Mouse (Mus musculus) hindbrain, embryonic 13.5 days (tissue): ENCODE data around the gene Adcy1. TPM values are rescaled to one million over a fixed set of nuclear protein-coding genes. Genes with fewer than 3 reads are reported as not detected.
A peak's percentile ranks its signal among the peaks of the same experiment; 100 is the strongest.

Experiments used
- ATAC-seq: fragments of 200-750 bp; cut with Nextera tagmentation; 2 replicates; pipeline ENCODE4 v1.8.0; 2017; ENCODE audit warnings: moderate TSS enrichment; ENCODE audit not compliant: low FRiP score
- H3K27ac ChIP-seq: fragments of 300-500 bp; sonication (generic); 2 replicates; pipeline ENCODE4 v1.5.1; 2015; ENCODE audit warnings: inconsistent platforms, mild to moderate bottlenecking, moderate library complexity
- H3K27me3 ChIP-seq: fragments of 300-500 bp; sonication (generic); 2 replicates; pipeline ENCODE4 v1.6.1; 2015; ENCODE audit warnings: mild to moderate bottlenecking, inconsistent platforms
- H3K36me3 ChIP-seq: fragments of 300-500 bp; sonication (generic); 2 replicates; pipeline ENCODE4 v1.6.1; 2015; ENCODE audit warnings: mild to moderate bottlenecking, inconsistent platforms
- H3K4me1 ChIP-seq: fragments of 300-500 bp; sonication (generic); replicated peaks from 2 replicates; pipeline ENCODE4 v1.6.1; 2015; ENCODE audit warnings: inconsistent platforms
- H3K4me2 ChIP-seq: fragments of 300-500 bp; sonication (generic); 2 replicates; pipeline ENCODE4 v1.6.1; 2015; ENCODE audit warnings: inconsistent platforms, mild to moderate bottlenecking, moderate library complexity
- H3K4me3 ChIP-seq: fragments of 300-500 bp; sonication (generic); 2 replicates; pipeline ENCODE4 v1.5.1; 2015; ENCODE audit warnings: mild to moderate bottlenecking, inconsistent platforms
- H3K9ac ChIP-seq: fragments of 300-500 bp; sonication (generic); 2 replicates; pipeline ENCODE4 v1.6.1; 2015; ENCODE audit warnings: mild to moderate bottlenecking, inconsistent platforms
- H3K9me3 ChIP-seq: fragments of 300-500 bp; sonication (generic); 2 replicates; pipeline ENCODE4 v1.6.1; 2016; ENCODE audit warnings: inconsistent platforms
- WGBS: fragments of 180-500 bp; shearing (Covaris S2); methylation state at CpG from one replicate; pipeline ENCODE4 v1.1.7; 2015; 5-methylcytosine and 5-hydroxymethylcytosine counted together
- polyA plus RNA-seq: library from polyadenylated mRNA; unstranded; fragments of >200 nt; fragmentation: Nextera tagmentation; extraction: Ambion mirVana; gene quantifications from 2 replicates; pipeline ENCODE4 v1.2.1, GENCODE M21; 2015

The Adcy1 gene
- 4.5 and 5.1 TPM in 2 replicates for polyA plus RNA-seq

- under 1% methylated on average over 43 of the region's 69 CpGs for WGBS
- Histone ChIP-seq H3K36me3 (no peaks in the 10 kb centered on the region), H3K4me1 (peaks cover 39% of the 10 kb centered on the region), H3K4me3 (peak within 1 kb of the TSS; percentile 71), H3K27ac (peak within 1 kb of the TSS; percentile 55; the same call in 1 of the 2 replicates), H3K4me2 (peak within 1 kb of the TSS; percentile 91), H3K9ac (peak within 1 kb of the TSS; percentile 78), H3K9me3 (no peaks in the 10 kb centered on the region), H3K27me3 (peaks cover 71% of the 10 kb centered on the region)
- ATAC-seq, result peak; percentile 53
Measured at GRCm38 (mm10) chr11:7063001-7063584, at the start of gene Adcy1. Adcy1 (plus strand) TSS chr11:7063489.

GRCm38 (mm10) chr11:7016907-7017306, 46.4 kb upstream of the Adcy1 start:
- no peak for ATAC-seq
- no peaks in the 10 kb centered on the region for H3K36me3 ChIP-seq
- WGBS, result 90% methylated on average over 12 of the region's 12 CpGs

DNA sequence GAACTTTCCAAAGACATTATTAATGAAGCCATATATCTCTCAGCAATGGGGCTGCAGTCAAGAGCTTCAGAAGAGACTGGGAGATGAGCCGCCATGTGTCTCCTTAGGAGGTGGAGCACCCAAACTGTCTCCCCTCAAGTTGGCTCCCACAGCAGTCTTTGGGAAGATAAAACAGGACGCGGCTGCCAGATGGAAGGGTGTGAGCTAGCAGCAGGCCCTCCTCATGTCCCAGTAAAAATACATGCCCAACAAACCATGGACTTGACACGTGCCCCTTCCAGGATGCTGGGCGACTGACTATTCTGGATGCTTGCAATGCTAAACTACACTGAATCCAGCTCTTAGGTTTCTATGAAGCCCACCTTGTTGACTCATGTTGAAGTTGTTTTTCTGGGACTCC, 45.2 kb upstream of the Adcy1 start:
- Histone ChIP-seq H3K27me3 (no peaks in the 10 kb centered on the region), H3K27ac (no peak overlapping the region), H3K4me2 (no peak overlapping the region), H3K36me3 (no peaks in the 10 kb centered on the region), H3K4me1 (no peaks in the 10 kb centered on the region), H3K9me3 (no peaks in the 10 kb centered on the region), H3K9ac (no peak overlapping the region), H3K4me3 (no peak overlapping the region)
- no peak for ATAC-seq
- WGBS, result 91% methylated on average over 5 of the region's 5 CpGs

More at GRCm38 (mm10) chr11:7016907-7017306, 46.4 kb upstream of the Adcy1 start:
- no peaks in the 10 kb centered on the region for H3K27me3 ChIP-seq
- H3K27ac ChIP-seq, result no peak overlapping the region
- no peaks in the 10 kb centered on the region for H3K9me3 ChIP-seq
- H3K9ac ChIP-seq, result no peak overlapping the region
- H3K4me2 ChIP-seq, result no peak overlapping the region
- H3K4me3 ChIP-seq, result no peak overlapping the region
- no peaks in the 10 kb centered on the region for H3K4me1 ChIP-seq

- no peaks in the 10 kb centered on the region for H3K27me3 ChIP-seq
- no peak overlapping the region for H3K9ac ChIP-seq
- 89% methylated on average over 7 of the region's 7 CpGs for WGBS
- no peaks in the 10 kb centered on the region for H3K4me1 ChIP-seq
- H3K4me2 ChIP-seq, result no peak overlapping the region
- no peak overlapping the region for H3K27ac ChIP-seq
- H3K9me3 ChIP-seq, result no peaks in the 10 kb centered on the region
- no peak for ATAC-seq
- no peak overlapping the region for H3K4me3 ChIP-seq
- H3K36me3 ChIP-seq, result no peaks in the 10 kb centered on the region
Measured at GRCm38 (mm10) chr11:7019006-7019525, 44.2 kb upstream of the Adcy1 start.

DNA sequence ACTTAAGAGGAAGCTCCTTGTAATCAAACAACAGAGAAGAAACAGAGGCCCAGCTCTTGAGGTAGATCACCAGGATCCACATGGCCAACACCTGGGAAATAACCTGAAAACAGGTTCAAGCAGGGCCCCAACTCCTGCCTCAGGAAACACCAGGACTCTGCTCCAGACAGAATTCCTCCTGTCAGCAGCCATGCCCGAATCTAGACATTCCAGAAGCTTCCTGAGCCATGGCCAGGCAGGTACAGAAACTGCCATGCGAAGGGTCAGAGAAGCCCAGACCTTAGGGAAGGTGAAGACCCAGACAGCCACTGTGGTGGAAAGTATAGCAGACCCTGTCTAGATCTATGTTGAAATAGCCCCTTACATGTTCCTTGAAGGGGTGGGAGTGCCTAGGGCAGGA, 30.2 kb upstream of the Adcy1 start:
- 78% methylated on average over 2 of the region's 2 CpGs for whole genome bisulfite sequencing
- Histone ChIP-seq H3K27me3 (no peaks in the 10 kb centered on the region), H3K4me3 (no peak overlapping the region), H3K9ac (no peak overlapping the region), H3K36me3 (no peaks in the 10 kb centered on the region), H3K9me3 (no peaks in the 10 kb centered on the region), H3K4me1 (no peaks in the 10 kb centered on the region), H3K4me2 (no peak overlapping the region), H3K27ac (no peak overlapping the region)
- ATAC-seq, result no peak

GRCm38 (mm10) chr11:7039722-7040121, 23.6 kb upstream of the Adcy1 start:
- Histone ChIP-seq H3K36me3 (no peaks in the 10 kb centered on the region), H3K4me1 (no peaks in the 10 kb centered on the region; the same call in 1 of the 2 replicates), H3K4me2 (no peak overlapping the region), H3K27ac (no peak overlapping the region), H3K9me3 (no peaks in the 10 kb centered on the region), H3K4me3 (no peak overlapping the region), H3K27me3 (no peaks in the 10 kb centered on the region), H3K9ac (no peak overlapping the region)
- WGBS, result 50% methylated on average over 7 of the region's 7 CpGs
- ATAC-seq, result no peak

DNA sequence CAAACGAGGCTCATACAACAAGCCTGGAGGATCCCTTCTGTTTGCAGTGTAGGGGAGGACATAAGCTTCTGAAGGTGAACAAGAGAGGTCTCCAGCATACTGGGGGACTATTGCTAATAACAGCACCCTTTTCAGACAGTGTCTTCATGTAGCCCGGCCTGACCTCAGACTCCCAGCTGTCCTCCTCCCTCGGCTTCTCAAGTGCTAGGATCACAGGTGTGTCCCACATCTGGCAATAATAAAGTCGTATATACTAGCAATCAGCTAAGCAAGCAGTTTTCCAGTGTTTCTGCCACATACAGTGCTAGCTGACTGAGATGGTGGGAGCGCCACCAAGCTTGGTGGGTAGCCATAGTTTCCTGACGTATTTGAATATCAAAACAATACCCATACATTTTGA, 22.5 kb upstream of the Adcy1 start:
- H3K4me1 ChIP-seq, result no peaks in the 10 kb centered on the region; the same call in 1 of the 2 replicates
- H3K27ac ChIP-seq, result no peak overlapping the region
- H3K9me3 ChIP-seq, result no peaks in the 10 kb centered on the region
- no peak overlapping the region for H3K4me2 ChIP-seq
- ATAC-seq, result no peak
- no peak overlapping the region for H3K9ac ChIP-seq
- no peak overlapping the region for H3K4me3 ChIP-seq
- no peaks in the 10 kb centered on the region for H3K27me3 ChIP-seq
- 76% methylated on average over 6 of the region's 6 CpGs for WGBS
- no peaks in the 10 kb centered on the region for H3K36me3 ChIP-seq

GRCm38 (mm10) chr11:7047176-7047575, 16.1 kb upstream of the Adcy1 start:
- Histone ChIP-seq H3K27ac (no peak overlapping the region), H3K36me3 (no peaks in the 10 kb centered on the region), H3K4me2 (no peak overlapping the region), H3K4me3 (no peak overlapping the region), H3K9ac (no peak overlapping the region), H3K9me3 (no peaks in the 10 kb centered on the region), H3K27me3 (no peaks in the 10 kb centered on the region), H3K4me1 (no peaks in the 10 kb centered on the region)
- no peak for ATAC-seq
- 94% methylated on average over 2 of the region's 2 CpGs for WGBS

DNA sequence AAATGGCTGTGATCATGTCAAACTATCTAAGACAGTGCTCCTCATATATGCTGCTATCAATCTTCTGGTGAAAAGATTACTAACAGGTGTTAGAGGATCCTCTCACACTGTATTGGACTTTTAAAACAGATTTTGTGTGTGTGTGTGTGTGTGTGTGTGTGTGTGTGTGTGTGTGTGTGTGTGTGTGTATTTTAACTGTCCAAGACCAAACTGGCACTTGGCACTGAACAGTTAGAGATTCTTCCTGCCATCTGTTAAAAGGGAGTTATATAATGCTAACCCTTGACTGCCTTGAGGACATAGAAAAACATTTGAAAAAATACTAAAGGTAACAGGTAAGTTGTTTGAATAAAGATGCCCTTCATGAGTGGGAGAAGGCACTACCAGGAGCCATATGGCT, 15.7 kb upstream of the Adcy1 start:
- H3K9ac ChIP-seq, result no peak overlapping the region
- H3K36me3 ChIP-seq, result no peaks in the 10 kb centered on the region
- H3K4me2 ChIP-seq, result no peak overlapping the region
- no peak for ATAC-seq
- H3K27me3 ChIP-seq, result no peaks in the 10 kb centered on the region
- no peaks in the 10 kb centered on the region for H3K4me1 ChIP-seq
- H3K4me3 ChIP-seq, result no peak overlapping the region
- H3K9me3 ChIP-seq, result no peaks in the 10 kb centered on the region
- no peak overlapping the region for H3K27ac ChIP-seq

GRCm38 (mm10) chr11:7053710-7054109, 9.6 kb upstream of the Adcy1 start:
- H3K4me2 ChIP-seq, result no peak overlapping the region
- H3K36me3 ChIP-seq, result no peaks in the 10 kb centered on the region
- ATAC-seq, result no peak
- 91% methylated on average over 4 of the region's 4 CpGs for WGBS
- no peaks in the 10 kb centered on the region for H3K9me3 ChIP-seq
- H3K4me1 ChIP-seq, result peaks cover 14% of the 10 kb centered on the region
- H3K27me3 ChIP-seq, result peaks cover 35% of the 10 kb centered on the region
- no peak overlapping the region for H3K4me3 ChIP-seq
- H3K9ac ChIP-seq, result no peak overlapping the region
- H3K27ac ChIP-seq, result no peak overlapping the region

DNA sequence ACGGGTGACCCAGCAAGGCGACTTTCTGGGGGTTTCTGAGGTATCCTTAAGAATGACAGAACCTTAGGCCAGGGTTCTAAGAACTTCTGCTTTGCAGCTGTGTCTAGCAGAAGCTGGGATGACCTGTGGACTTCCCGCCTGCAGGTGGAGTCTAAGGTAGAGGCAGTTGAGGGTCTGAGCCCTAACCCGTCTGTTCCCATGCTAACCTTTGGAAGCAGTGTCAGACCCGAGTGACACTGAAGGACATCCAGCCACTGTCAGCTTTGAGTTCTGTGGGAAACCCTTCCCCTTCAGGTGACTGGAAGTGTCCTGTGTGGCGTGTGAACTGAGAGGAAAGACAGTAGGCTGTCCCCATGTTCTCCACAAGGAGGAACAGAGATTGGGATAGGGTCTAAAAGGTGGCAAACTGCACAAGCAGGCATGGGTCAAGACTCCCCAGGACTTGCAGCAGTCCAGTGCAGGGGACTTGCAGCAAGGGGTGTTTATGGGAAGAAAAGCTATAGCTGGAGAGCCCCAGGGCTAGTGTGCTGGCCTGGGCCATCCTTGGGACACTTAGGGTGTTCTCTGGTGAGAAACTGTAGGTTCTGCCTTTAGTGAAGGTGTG, 8.5 kb upstream of the Adcy1 start:
- peaks cover 14% of the 10 kb centered on the region for H3K4me1 ChIP-seq
- H3K27ac ChIP-seq, result no peak overlapping the region
- H3K9me3 ChIP-seq, result no peaks in the 10 kb centered on the region
- ATAC-seq, result 0 out of 2 replicates have a peak, but pooled peaks have one; percentile 4
- WGBS, result 83% methylated on average over 6 of the region's 6 CpGs
- H3K4me2 ChIP-seq, result no peak overlapping the region
- no peak overlapping the region for H3K4me3 ChIP-seq
- no peak overlapping the region for H3K9ac ChIP-seq
- no peaks in the 10 kb centered on the region for H3K36me3 ChIP-seq
- H3K27me3 ChIP-seq, result peaks cover 40% of the 10 kb centered on the region

DNA sequence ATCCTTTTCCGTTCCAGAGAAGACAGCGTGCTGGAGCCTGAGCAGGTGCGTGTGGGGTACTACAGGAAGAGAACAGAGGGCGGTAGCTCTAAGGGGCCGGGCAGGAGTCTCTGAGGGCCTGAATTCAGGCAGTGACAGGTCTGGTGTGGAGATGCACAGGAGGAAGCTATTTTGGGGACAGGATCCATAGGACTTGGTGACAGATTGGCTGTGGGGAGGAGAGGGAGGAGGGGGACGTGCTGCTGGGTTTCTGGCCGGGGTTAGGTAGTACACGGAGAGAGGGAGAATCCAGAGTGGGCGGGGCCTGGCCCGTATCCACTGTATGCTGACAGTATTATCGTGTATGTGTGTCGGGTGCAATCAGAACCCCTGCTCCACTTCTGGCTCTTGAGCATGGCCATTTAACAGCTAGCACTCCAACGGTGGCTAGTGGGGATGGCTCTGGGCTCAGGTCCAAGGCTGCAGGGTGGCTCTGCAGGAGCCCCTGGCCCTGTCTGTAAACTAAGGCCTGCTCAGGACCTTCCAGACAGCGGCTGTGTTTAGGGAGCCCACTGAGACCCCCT, 7.8 kb upstream of the Adcy1 start:
- H3K27ac ChIP-seq, result peak overlapping the region; percentile 19; the same call in 1 of the 2 replicates
- peaks cover 14% of the 10 kb centered on the region for H3K4me1 ChIP-seq
- H3K4me2 ChIP-seq, result peak overlapping the region; percentile 40
- H3K27me3 ChIP-seq, result peaks cover 47% of the 10 kb centered on the region
- H3K36me3 ChIP-seq, result no peaks in the 10 kb centered on the region
- WGBS, result 23% methylated on average over 14 of the region's 14 CpGs
- peak overlapping the region; percentile 6; the same call in 1 of the 2 replicates for H3K4me3 ChIP-seq
- peak overlapping the region; percentile 51 for H3K9ac ChIP-seq
- H3K9me3 ChIP-seq, result no peaks in the 10 kb centered on the region
- ATAC-seq, result peak; percentile 84
